Mouse (Mus musculus) megakaryocyte, embryonic 14.5 days (primary cell): Measurements from ENCODE around the gene Tcf7l2.

Source experiments
- FLI1 ChIP-seq: IDR thresholded peaks from 2 replicates; pipeline ENCODE4 v1.6.1; 2012; ENCODE audit warnings: low read length, inconsistent platforms, mixed read lengths
- GATA1 ChIP-seq: IDR thresholded peaks from 3 replicates; pipeline ENCODE4 v1.6.1; 2012; ENCODE audit warnings: mixed read lengths, low read length, inconsistent platforms, borderline replicate concordance

DNA sequence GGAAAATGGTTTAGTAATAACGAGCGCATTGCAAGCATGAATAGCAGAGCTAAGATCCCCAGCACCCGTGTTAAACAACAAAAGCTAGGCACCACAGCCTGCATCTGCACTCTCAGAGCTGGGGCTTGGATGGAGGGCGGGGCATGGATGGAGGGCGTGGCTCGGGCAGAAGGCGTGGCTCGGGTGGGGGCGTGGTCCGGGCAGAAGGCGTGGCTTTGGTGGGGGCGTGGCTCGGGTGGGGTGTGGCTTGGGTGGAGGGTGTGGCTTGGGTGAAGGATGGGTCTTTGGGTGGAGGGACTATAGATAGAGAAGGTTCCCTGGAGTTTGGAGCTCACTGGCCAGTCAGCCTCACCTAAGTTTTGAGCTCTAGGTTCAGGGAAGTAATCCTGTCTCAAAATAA, 45.8 kb downstream of the Tcf7l2 start:
- TF ChIP-seq GATA1, result no peak
- TF ChIP-seq FLI1, result no peak
